Mouse (Mus musculus) stomach, embryonic 14.5 days (tissue): ENCODE results near the gene Cdkn1c. TPM values are rescaled to one million over a fixed set of nuclear protein-coding genes. Genes with fewer than 3 reads are reported as not detected.

ENCODE experiments used
- ATAC-seq: fragments of 200-750 bp; cut with Nextera tagmentation; 2 replicates; pipeline ENCODE4 v1.8.0; 2017; ENCODE audit warnings: low read depth, moderate TSS enrichment; ENCODE audit not compliant: insufficient number of reproducible peaks, insufficient read depth, low FRiP score
- H3K27ac ChIP-seq: fragments of 300-500 bp; sonication (generic); 2 replicates; pipeline ENCODE4 v1.5.1; 2014; ENCODE audit warnings: mild to moderate bottlenecking, low read length, moderate library complexity, mixed read lengths
- H3K27me3 ChIP-seq: fragments of 300-500 bp; sonication (generic); 2 replicates; pipeline ENCODE4 v1.6.1; 2014; ENCODE audit warnings: low read length, control low read depth, mixed read lengths; ENCODE audit not compliant: control insufficient read depth, insufficient read depth
- H3K36me3 ChIP-seq: fragments of 300-500 bp; sonication (generic); 2 replicates; pipeline ENCODE4 v1.6.1; 2014; ENCODE audit warnings: mild to moderate bottlenecking, control low read depth, low read length, moderate library complexity, mixed read lengths; ENCODE audit not compliant: control insufficient read depth, insufficient read depth
- H3K4me1 ChIP-seq: fragments of 300-500 bp; sonication (generic); 2 replicates; pipeline ENCODE4 v1.6.1; 2014; ENCODE audit warnings: low read length, control low read depth, mixed read lengths; ENCODE audit not compliant: control insufficient read depth, insufficient read depth
- H3K4me2 ChIP-seq: fragments of 300-500 bp; sonication (generic); replicated peaks from 2 replicates; pipeline ENCODE4 v1.6.1; 2014; ENCODE audit warnings: low read depth, low read length, control low read depth
- H3K4me3 ChIP-seq: fragments of 300-500 bp; sonication (generic); 2 replicates; pipeline ENCODE4 v1.5.1; 2014; ENCODE audit warnings: low read depth, low read length, control low read depth
- H3K9ac ChIP-seq: fragments of 300-500 bp; sonication (generic); replicated peaks from 2 replicates; pipeline ENCODE4 v1.6.1; 2014; ENCODE audit warnings: low read depth, mild to moderate bottlenecking, control low read depth, low read length, moderate library complexity, mixed read lengths
- H3K9me3 ChIP-seq: fragments of 300-500 bp; sonication (generic); 2 replicates; pipeline ENCODE4 v1.6.1; 2016; ENCODE audit warnings: low read depth, low read length, control low read depth; ENCODE audit not compliant: control insufficient read depth
- WGBS: fragments of 180-500 bp; shearing (Covaris S2); extraction: QIAGEN DNeasy Blood & Tissue Kit; methylation state at CpG from one replicate; pipeline ENCODE4 v1.1.7; 2014; 5-methylcytosine and 5-hydroxymethylcytosine counted together
- polyA plus RNA-seq: library from polyadenylated mRNA; unstranded; fragments of >200 nt; fragmentation: Nextera tagmentation; extraction: Ambion mirVana; gene quantifications from 2 replicates; pipeline ENCODE4 v1.2.1, GENCODE M21; 2014

Gene Cdkn1c
- polyA plus RNA-seq, 1 experiment from 2014 or later, result 824 TPM

DNA sequence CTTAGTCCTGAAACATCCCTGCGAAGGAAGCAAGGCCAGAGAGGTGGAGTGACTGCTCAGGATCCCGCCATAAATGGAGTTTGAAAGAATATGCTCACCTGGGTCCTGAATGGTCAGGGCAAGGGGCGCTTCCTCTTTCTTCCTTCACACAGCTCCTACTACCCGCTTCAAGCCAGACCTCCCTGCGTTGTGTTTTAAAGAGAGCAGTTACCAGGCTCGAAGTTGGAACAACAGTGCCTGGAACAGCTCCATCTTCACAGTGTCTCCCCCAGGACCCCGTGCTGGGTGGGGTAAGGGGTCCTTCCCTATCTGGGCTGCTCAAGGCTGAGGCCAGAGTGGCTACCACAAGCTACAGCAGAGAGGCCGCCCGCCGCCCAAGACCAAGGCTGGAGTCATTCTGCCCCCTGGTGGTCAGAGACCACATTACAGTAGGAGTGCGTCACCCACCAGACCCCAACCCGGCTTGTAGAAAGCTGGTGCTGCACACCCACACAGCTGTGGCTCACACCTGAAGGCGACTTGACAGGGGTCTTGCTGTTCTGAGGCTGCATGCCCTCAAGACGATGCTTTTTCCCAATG, 5.3 kb upstream of the Cdkn1c start:
- Histone ChIP-seq H3K27me3 (no peaks in the 10 kb centered on the region), H3K4me2 (no peak overlapping the region), H3K27ac (peak overlapping the region; percentile 73; the same call in 1 of the 2 replicates), H3K9me3 (peaks cover under 1% of the 10 kb centered on the region; the same call in 1 of the 2 replicates), H3K4me1 (peaks cover 15% of the 10 kb centered on the region), H3K36me3 (no peaks in the 10 kb centered on the region), H3K4me3 (no peak overlapping the region), H3K9ac (no peak overlapping the region)
- WGBS, result 32% methylated on average over 14 of the region's 14 CpGs
- peak; percentile 25; the same call in 1 of the 2 replicates for ATAC-seq

DNA sequence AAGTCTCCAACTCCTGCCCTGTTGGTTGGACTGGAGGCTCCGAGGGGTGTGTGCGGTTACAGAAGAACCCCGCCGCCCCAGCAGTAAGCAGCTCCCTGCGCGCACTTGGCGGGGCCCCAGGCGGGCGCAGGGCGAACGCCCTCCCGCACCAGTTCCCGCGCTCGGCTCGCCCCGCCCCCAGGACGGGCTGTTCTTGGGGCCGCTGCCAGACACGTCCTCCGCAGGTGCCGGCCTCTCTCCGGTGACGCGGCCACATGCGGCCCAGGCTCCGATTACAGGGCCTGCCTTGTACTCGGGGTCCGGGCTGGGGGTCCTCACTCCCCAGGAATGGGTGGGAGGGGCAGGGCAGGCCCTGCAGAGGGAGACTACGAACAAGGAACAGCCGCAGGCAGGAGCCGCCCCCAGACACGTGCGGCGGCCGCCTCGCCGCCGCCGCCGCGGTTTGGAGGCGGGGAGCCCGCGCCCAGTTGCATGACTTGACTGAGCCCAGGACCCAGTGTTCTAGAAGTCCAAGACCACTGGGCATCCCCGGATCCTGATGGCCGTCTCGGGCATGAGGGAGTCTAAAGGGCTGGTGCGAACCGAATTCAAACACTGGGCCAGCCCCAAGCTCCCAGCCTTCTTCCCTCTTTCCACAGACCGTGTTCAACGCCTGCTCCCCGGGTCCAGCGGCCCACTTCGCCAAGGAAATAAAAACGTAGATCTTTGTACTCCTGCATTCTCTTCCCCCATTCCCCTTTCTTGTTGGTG, 4.1 kb upstream of the Cdkn1c start:
- Histone ChIP-seq H3K36me3 (no peaks in the 10 kb centered on the region), H3K4me2 (peak overlapping the region; percentile 53), H3K9ac (peak overlapping the region; percentile 14; the same call in 1 of the 2 replicates), H3K4me1 (peaks cover 15% of the 10 kb centered on the region), H3K4me3 (peak overlapping the region; percentile 24), H3K27me3 (no peaks in the 10 kb centered on the region), H3K9me3 (peaks cover 12% of the 10 kb centered on the region; the same call in 1 of the 2 replicates), H3K27ac (peak overlapping the region; percentile 73)
- 18% methylated on average over 55 of the region's 56 CpGs for WGBS
- peak; percentile 38 for ATAC-seq

DNA sequence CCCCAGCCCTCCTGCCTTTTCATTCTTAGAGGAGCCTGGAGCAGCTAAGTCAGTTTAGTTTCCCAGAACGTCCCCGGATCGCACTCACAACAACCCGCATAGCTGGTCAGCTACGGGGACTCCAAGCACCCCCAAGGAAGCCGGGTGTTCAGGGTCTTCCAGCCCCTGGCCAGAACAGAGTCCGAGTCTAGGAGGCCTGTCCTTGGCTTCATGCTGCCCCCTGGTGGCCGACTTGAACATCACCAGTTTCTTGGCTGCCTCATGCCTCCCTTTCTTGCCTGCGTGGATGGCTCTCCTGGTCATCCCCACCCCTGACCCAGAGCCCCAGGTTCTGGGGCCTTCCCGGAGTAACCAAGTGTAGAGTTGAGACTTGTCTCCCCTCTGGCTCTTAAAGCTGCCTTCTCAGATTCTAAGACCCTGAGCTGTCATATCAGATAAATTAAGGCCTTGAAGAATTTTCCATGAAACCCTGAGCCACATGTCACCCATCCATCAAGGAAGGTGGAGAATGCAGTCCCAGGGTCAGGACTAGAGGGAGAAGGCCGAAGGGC, 3.1 kb upstream of the Cdkn1c start:
- Histone ChIP-seq H3K9ac (no peak overlapping the region), H3K36me3 (no peaks in the 10 kb centered on the region), H3K27ac (peak overlapping the region; percentile 73), H3K4me3 (no peak overlapping the region), H3K4me1 (peaks cover 12% of the 10 kb centered on the region), H3K27me3 (no peaks in the 10 kb centered on the region), H3K4me2 (no peak overlapping the region), H3K9me3 (peaks cover 21% of the 10 kb centered on the region; the same call in 1 of the 2 replicates)
- WGBS, result 37% methylated on average over 11 of the region's 11 CpGs
- ATAC-seq, result no peak

DNA sequence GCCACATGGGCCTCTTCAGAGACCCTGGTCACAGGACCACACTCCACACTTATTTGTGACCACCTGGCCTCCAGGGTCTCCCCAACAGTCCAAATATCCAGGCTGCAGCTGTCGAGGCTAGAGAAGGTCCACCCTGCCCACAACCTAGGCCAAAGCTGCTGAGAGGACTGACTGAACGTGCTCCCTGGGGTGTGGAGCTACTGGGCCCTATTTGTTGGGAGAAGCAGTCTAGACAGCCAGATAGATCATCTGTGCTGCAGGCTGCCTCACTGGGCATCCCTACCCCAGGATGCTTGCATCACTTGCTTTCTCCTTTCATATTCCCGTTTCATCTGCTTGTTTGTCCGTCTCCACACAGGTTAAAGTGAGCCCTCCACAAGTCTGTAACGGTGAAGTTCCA, 1.7 kb upstream of the Cdkn1c start:
- Histone ChIP-seq H3K9me3 (peaks cover 21% of the 10 kb centered on the region; the same call in 1 of the 2 replicates), H3K27me3 (no peaks in the 10 kb centered on the region), H3K4me3 (no peak overlapping the region), H3K9ac (no peak overlapping the region), H3K27ac (no peak overlapping the region), H3K36me3 (peaks cover 2% of the 10 kb centered on the region; the same call in 1 of the 2 replicates), H3K4me1 (peaks cover 9% of the 10 kb centered on the region), H3K4me2 (no peak overlapping the region)
- WGBS, result 78% methylated on average over 5 of the region's 5 CpGs
- no peak for ATAC-seq

DNA sequence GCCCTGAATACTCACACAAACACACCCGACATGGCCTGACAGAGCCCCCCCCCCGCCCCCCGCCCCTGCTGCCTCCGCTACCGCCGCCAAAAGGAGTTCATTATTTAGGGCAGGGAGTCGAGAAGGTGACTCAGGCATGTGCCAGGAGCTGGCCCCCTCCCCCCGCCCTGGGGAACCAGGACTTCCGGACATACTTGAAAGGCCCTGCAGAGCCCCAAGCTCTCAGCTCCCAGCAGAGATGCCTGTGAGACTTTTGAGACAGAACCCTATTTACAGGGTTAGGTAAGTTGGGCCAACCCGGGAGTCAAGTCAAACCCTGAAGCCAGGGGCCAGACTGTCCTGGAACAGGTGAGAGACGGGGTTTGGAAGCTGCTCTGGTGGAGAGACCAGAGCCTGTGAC, 1.1 kb upstream of the Cdkn1c start:
- H3K27me3 ChIP-seq, result no peaks in the 10 kb centered on the region
- no peak overlapping the region for H3K4me3 ChIP-seq
- H3K27ac ChIP-seq, result peak overlapping the region; percentile 2; the same call in 1 of the 2 replicates
- ATAC-seq, result no peak
- H3K4me2 ChIP-seq, result 0 out of 2 replicates have a peak overlapping the region, but pooled peaks have one; percentile 28
- H3K9me3 ChIP-seq, result peaks cover 21% of the 10 kb centered on the region; the same call in 1 of the 2 replicates
- peaks cover 9% of the 10 kb centered on the region for H3K4me1 ChIP-seq
- H3K9ac ChIP-seq, result no peak overlapping the region
- 36% methylated on average over 11 of the region's 11 CpGs for WGBS
- H3K36me3 ChIP-seq, result peaks cover 2% of the 10 kb centered on the region; the same call in 1 of the 2 replicates

DNA sequence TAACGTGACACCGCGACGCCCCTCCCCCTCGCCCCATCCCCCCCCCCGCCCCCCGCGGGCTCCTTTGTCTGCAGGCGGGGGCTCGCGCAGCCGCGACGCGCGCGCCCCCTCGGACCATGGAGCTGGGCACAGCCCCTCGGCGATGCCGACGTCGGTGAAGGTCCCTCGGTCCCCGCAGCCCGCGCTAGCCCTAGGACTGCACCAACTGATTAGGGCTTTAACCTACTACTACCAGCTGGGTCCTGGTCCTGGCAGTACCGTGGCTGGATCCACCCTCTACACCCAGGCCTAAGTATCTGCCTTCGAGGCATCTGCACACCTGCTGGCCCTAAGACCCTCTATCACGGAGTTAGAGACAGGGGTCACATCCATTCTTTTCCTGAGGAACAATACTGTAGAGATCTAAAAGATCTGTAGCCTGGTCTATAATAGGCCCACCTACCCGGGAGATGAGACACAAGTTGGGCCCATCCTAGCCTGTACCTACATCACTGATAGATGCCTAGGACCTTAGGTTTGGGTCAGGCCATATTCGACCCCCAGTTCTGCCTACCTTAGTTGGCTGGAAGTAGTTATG, 532 bp upstream of the Cdkn1c start:
- H3K27me3 ChIP-seq, result no peaks in the 10 kb centered on the region
- WGBS, result 36% methylated on average over 27 of the region's 32 CpGs
- H3K4me1 ChIP-seq, result peaks cover 9% of the 10 kb centered on the region
- no peak overlapping the region for H3K9ac ChIP-seq
- peaks cover 21% of the 10 kb centered on the region; the same call in 1 of the 2 replicates for H3K9me3 ChIP-seq
- peak overlapping the region; percentile 28 for H3K4me2 ChIP-seq
- peaks cover 2% of the 10 kb centered on the region; the same call in 1 of the 2 replicates for H3K36me3 ChIP-seq
- peak overlapping the region; percentile 2; the same call in 1 of the 2 replicates for H3K27ac ChIP-seq
- ATAC-seq, result peak; percentile 40
- H3K4me3 ChIP-seq, result no peak overlapping the region; the same call in 1 of the 2 replicates

DNA sequence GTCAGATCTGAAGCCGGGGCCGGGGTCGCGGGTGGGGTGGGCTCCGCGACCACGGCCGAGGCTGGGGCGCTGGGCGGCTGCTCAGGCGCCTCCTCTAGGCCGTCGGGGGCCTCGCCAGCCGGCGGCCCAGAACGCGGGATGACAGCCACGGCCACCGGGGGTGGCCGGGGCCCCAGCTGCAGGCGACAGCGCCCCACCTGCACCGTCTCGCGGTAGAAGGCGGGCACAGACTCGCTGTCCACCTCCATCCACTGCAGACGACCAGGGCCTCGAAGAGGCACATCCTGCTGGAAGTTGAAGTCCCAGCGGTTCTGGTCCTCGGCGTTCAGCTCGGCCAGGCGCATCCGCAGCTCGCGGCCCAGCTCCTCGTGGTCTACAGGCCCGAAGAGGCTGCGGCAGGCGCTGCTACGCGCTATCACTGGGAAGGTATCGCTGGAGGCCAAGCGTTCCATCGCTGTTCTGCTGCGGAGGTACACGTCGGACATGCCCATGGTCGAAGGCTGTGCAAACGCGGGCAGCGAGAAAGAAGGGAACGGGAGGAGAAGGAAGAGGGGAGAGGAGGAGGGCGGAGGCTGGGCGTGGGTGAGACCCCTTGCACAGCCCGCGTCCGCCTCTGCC, 524 bp downstream of the Cdkn1c start:
- Histone ChIP-seq H3K36me3 (peaks cover 2% of the 10 kb centered on the region; the same call in 1 of the 2 replicates), H3K4me3 (peak overlapping the region; percentile 59), H3K4me1 (peaks cover 9% of the 10 kb centered on the region), H3K27me3 (no peaks in the 10 kb centered on the region), H3K27ac (peak overlapping the region; percentile 87), H3K9me3 (peaks cover 21% of the 10 kb centered on the region; the same call in 1 of the 2 replicates), H3K9ac (peak overlapping the region; percentile 72), H3K4me2 (peak overlapping the region; percentile 44)
- 27% methylated on average over 51 of the region's 60 CpGs for WGBS
- ATAC-seq, result no peak
